Mouse (Mus musculus): ENCODE data around the gene Anapc2. TPM values are rescaled to one million over a fixed set of nuclear protein-coding genes. Genes with fewer than 3 reads are reported as not detected.

Anapc2 gene
- polyA plus RNA-seq (2015; fragmentation: Nextera tagmentation; extraction: Ambion mirVana), result 95.8 and 103 TPM in 2 replicates

DNA sequence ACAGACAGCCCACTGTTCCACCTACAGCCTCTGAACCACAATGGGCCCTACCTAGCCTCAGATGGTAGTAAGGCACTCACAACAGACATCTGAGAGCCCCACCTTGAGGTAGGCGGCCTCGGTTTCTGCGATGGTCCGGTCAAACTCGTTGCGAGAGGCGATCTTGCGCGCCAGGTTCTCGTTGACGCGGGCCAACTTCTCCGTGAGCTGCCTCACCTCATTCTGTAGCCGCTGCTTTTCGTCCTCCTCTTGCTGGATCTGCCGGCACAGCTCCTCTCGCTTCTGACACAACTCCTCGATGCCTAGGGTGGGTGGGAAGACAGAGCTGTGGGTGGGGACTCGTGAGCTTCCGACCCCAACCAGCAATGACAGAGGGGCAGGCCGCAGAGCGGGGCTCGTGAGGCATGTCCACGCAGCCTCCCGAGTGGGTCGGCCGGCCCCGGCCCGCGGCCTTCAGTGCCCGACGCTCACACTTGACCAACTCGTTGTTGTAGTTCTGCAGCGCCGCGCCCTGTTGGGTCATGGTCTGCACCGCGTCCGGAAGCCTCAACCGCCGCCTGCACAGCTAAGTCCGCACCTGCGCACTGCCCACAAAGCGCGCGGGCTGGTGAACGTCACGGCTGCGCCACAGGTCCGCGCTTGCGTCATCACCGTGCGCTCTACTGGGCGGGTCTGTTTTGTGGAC is at the start of gene Anapc2, which contains the start of gene Ssna1:
TSS of gene Anapc2 (plus strand) at position 652 of the 685 bp plus-strand sequence.
TSS of gene Ssna1 (minus strand) at position 612 of the 685 bp plus-strand sequence.
- Histone ChIP-seq H3K4me2 (replicated peaks) (peak within 1 kb of the TSS; percentile 91), H3K27me3 (replicated peaks) (no peaks in the 10 kb centered on the region), H3K4me1 (replicated peaks) (peaks cover 29% of the 10 kb centered on the region), H3K9me3 (no peaks in the 10 kb centered on the region), H3K9ac (peak within 1 kb of the TSS; percentile 85), H3K36me3 (peaks cover 58% of the 10 kb centered on the region), H3K27ac (peak within 1 kb of the TSS; percentile 87), H3K4me3 (replicated peaks) (peak within 1 kb of the TSS; percentile 89)
- under 1% methylated on average over 55 of the region's 55 CpGs for WGBS
- peak; percentile 96 for ATAC-seq

GRCm38 (mm10) chr2:25223681-25224491 is 48.4 kb upstream of the Anapc2 start:
- H3K36me3 ChIP-seq, result no peaks in the 10 kb centered on the region
- no peaks in the 10 kb centered on the region for H3K9me3 ChIP-seq
- peaks cover 12% of the 10 kb centered on the region for H3K4me1 ChIP-seq (replicated peaks)
- no peaks in the 10 kb centered on the region for H3K27me3 ChIP-seq (replicated peaks)
- H3K9ac ChIP-seq, result peak overlapping the region; percentile 91
- 2% methylated on average over 53 of the region's 53 CpGs for WGBS
- H3K4me2 ChIP-seq (replicated peaks), result peak overlapping the region; percentile 79
- H3K4me3 ChIP-seq (replicated peaks), result peak overlapping the region; percentile 96
- ATAC-seq, result peak; percentile 73
- peak overlapping the region; percentile 98 for H3K27ac ChIP-seq

DNA sequence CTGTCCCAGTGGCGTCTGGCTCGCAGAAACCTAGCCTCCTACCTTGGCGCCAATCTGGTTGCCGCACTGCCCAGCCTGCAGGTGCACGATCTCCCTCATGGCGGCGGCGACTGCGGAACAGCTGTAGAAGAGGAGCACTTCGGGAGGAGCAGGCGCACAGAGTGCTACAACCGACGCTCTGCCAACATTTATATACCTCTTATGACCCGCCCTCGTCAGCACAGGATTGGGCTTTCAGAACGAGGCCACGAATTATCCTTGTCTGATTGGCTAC is 47.8 kb upstream of the Anapc2 start, which contains the start of gene Tubb4b:
TSS of gene Tubb4b (minus strand) at position 211 of the 274 bp plus-strand sequence.
- H3K4me1 ChIP-seq (replicated peaks), result peaks cover 17% of the 10 kb centered on the region
- H3K4me3 ChIP-seq (replicated peaks), result peak within 1 kb of the TSS; percentile 96
- ATAC-seq, result no peak
- no peaks in the 10 kb centered on the region for H3K36me3 ChIP-seq
- peak within 1 kb of the TSS; percentile 98 for H3K27ac ChIP-seq
- H3K4me2 ChIP-seq (replicated peaks), result peak within 1 kb of the TSS; percentile 79
- H3K9ac ChIP-seq, result peak within 1 kb of the TSS; percentile 91
- 0% methylated on average over 17 of the region's 17 CpGs for WGBS
- no peaks in the 10 kb centered on the region for H3K9me3 ChIP-seq
- no peaks in the 10 kb centered on the region for H3K27me3 ChIP-seq (replicated peaks)

DNA sequence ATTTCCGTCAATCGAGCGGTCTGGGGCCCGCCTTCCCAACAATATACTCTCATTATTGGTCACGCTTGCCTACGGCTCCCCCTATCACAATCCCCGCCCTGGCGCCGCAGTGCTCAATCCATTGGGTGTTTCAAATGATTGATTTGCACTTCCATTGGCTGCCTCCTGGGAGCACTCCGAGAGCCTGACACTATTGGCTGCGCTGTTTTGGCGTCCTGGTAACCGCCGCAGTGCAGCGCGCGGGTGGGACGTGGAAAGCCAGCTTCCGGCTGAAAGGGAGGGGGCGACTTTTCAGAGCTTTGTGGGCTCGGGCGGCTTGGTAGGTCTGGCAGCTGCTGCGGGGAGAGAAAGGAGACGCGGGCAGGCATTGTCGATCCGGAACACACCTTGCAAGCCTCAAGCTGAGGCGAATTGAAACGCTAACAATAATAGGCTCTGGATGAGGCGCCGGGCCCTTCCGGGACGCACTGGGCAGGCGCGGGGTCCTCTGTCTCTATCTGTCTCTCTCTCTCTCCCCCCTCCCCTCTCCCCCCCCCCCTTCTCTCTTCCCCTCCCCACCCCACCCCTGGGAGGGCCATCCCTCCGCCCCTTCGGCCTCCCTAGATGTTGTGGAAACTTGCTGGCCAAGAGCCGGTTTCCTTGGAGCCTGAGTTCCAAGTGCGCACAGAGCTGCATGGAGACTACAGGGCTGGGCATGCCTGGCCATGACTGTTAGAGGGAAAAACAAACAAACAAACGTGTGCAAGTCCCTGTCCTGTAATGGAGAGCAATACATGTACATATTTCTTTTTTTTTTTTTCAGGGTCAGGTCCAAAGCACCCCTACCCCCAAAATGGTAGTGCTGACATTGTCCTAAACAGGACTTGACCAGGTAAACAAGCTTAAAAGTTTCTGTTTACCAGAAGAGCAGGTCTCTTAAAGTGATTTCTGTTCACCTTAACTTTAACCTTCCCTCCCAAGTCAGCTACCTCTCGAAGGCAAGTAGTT is 47.2 kb upstream of the Anapc2 start:
- no peaks in the 10 kb centered on the region for H3K36me3 ChIP-seq
- peak overlapping the region; percentile 98 for H3K27ac ChIP-seq
- H3K4me1 ChIP-seq (replicated peaks), result peaks cover 17% of the 10 kb centered on the region
- peak overlapping the region; percentile 52 for H3K4me2 ChIP-seq (replicated peaks)
- peak; percentile 95 for ATAC-seq
- H3K4me3 ChIP-seq (replicated peaks), result peak overlapping the region; percentile 96
- no peaks in the 10 kb centered on the region for H3K9me3 ChIP-seq
- no peaks in the 10 kb centered on the region for H3K27me3 ChIP-seq (replicated peaks)
- H3K9ac ChIP-seq, result peak overlapping the region; percentile 58
- WGBS, result 2% methylated on average over 41 of the region's 41 CpGs

- no peak for ATAC-seq
- H3K4me3 ChIP-seq (replicated peaks), result peak overlapping the region; percentile 96; the same call in 1 of the 2 replicates
- peaks cover 17% of the 10 kb centered on the region for H3K4me1 ChIP-seq (replicated peaks)
- peak overlapping the region; percentile 52 for H3K4me2 ChIP-seq (replicated peaks)
- H3K27me3 ChIP-seq (replicated peaks), result 0 out of 2 replicates have a peak, but pooled peaks cover 3% of the 10 kb centered on the region
- no peaks in the 10 kb centered on the region for H3K9me3 ChIP-seq
- H3K9ac ChIP-seq, result peak overlapping the region; percentile 58; the same call in 1 of the 2 replicates
- no peaks in the 10 kb centered on the region for H3K36me3 ChIP-seq
- 76% methylated on average over 8 of the region's 8 CpGs for WGBS
- H3K27ac ChIP-seq, result peak overlapping the region; percentile 98
Measured at GRCm38 (mm10) chr2:25225811-25226379, 46.4 kb upstream of the Anapc2 start.

DNA sequence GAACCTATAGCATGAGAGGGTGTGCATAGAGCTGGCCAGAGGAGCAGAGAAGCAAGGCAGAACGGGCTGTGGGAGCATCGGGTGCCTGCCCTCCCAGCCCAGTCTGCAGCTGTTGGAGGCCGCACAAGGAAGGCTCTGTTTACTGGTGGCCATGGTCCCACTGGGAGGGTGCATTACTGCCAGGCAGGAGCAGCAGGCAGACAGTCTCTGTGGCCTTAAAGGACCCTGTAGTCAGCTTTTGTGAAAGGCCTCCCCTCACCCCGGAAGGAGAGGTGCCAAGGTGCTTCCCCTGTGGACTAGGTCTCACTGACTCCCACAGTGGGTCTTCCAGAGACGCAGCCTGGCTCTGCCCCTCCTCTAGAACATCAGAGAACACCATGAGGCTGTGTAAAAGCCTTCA is 45.4 kb upstream of the Anapc2 start:
- H3K36me3 ChIP-seq, result no peaks in the 10 kb centered on the region
- no peak overlapping the region for H3K4me3 ChIP-seq (replicated peaks)
- no peak for ATAC-seq
- WGBS, result 78% methylated on average over 5 of the region's 5 CpGs
- 0 out of 2 replicates have a peak, but pooled peaks cover 6% of the 10 kb centered on the region for H3K27me3 ChIP-seq (replicated peaks)
- no peak overlapping the region for H3K27ac ChIP-seq
- H3K9ac ChIP-seq, result no peak overlapping the region
- no peak overlapping the region for H3K4me2 ChIP-seq (replicated peaks)
- H3K9me3 ChIP-seq, result no peaks in the 10 kb centered on the region
- peaks cover 16% of the 10 kb centered on the region for H3K4me1 ChIP-seq (replicated peaks)

DNA sequence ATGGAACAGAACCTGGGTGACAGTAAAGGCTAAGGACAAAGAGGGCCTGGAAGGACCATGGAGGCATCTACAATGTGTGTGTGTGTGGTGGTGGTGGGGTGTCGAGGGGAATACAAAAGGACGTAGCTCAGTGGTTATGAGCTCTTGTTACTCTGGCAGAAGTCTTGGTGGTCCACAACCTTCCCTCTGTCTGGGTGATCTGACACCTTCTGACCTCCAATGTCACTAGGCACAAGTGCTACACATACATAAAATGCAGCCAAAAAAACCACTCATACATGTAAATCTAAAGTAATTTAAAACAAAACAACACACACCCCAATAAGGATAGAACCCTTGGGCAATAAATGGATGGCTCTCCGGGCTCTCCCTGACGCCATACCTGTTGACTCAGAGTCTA is 44.9 kb upstream of the Anapc2 start:
- H3K4me2 ChIP-seq (replicated peaks), result no peak overlapping the region
- H3K36me3 ChIP-seq, result no peaks in the 10 kb centered on the region
- peaks cover 15% of the 10 kb centered on the region for H3K4me1 ChIP-seq (replicated peaks)
- 0 out of 2 replicates have a peak, but pooled peaks cover 6% of the 10 kb centered on the region for H3K27me3 ChIP-seq (replicated peaks)
- H3K9me3 ChIP-seq, result no peaks in the 10 kb centered on the region
- WGBS, result 88% methylated on average over 4 of the region's 4 CpGs
- H3K27ac ChIP-seq, result no peak overlapping the region
- no peak overlapping the region for H3K4me3 ChIP-seq (replicated peaks)
- no peak overlapping the region for H3K9ac ChIP-seq
- ATAC-seq, result no peak

- peak overlapping the region; percentile 46 for H3K27ac ChIP-seq
- H3K4me3 ChIP-seq (replicated peaks), result peak overlapping the region; percentile 7; the same call in 1 of the 2 replicates
- H3K4me2 ChIP-seq (replicated peaks), result peak overlapping the region; percentile 50
- no peaks in the 10 kb centered on the region for H3K36me3 ChIP-seq
- no peak overlapping the region for H3K9ac ChIP-seq
- peaks cover 13% of the 10 kb centered on the region for H3K4me1 ChIP-seq (replicated peaks)
- peak; percentile 42 for ATAC-seq
- 2% methylated on average over 7 of the region's 7 CpGs for whole genome bisulfite sequencing
- 0 out of 2 replicates have a peak, but pooled peaks cover 6% of the 10 kb centered on the region for H3K27me3 ChIP-seq (replicated peaks)
- no peaks in the 10 kb centered on the region for H3K9me3 ChIP-seq
Measured at GRCm38 (mm10) chr2:25228431-25228889, 43.8 kb upstream of the Anapc2 start.

GRCm38 (mm10) chr2:25228995-25229530 is 43.2 kb upstream of the Anapc2 start:
- Histone ChIP-seq H3K9ac (peak overlapping the region; percentile 21; the same call in 1 of the 2 replicates), H3K4me3 (replicated peaks) (peak overlapping the region; percentile 7; the same call in 1 of the 2 replicates), H3K4me2 (replicated peaks) (peak overlapping the region; percentile 50), H3K36me3 (no peaks in the 10 kb centered on the region), H3K27me3 (replicated peaks) (0 out of 2 replicates have a peak, but pooled peaks cover 6% of the 10 kb centered on the region), H3K27ac (peak overlapping the region; percentile 46), H3K4me1 (replicated peaks) (peaks cover 11% of the 10 kb centered on the region), H3K9me3 (no peaks in the 10 kb centered on the region)
- ATAC-seq, result no peak
- 64% methylated on average over 6 of the region's 6 CpGs for WGBS

DNA sequence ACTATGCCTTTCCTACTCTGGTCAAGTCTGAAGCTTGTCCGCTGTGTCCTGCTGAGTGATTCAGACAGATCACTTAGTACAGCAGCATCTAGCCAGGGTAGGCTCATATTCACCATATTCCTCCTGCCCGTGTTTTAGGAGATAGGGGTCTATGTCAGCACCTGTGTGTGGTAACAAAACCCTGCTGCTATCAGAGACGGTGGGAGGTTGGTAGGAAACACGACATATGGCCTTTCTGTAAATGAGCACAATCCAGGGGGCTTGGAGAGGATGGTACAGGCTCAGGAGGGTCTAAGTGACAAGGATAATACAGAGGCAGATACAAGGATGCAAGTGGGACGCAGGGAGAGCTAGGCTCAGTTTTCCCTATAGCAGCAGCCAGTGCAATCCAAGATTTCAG is 42.7 kb upstream of the Anapc2 start:
- WGBS, result 83% methylated on average over 5 of the region's 5 CpGs
- ATAC-seq, result no peak

GRCm38 (mm10) chr2:25230581-25230980 is 41.7 kb upstream of the Anapc2 start:
- Histone ChIP-seq H3K27me3 (replicated peaks) (0 out of 2 replicates have a peak, but pooled peaks cover 6% of the 10 kb centered on the region), H3K27ac (no peak overlapping the region), H3K9ac (no peak overlapping the region), H3K4me2 (replicated peaks) (no peak overlapping the region), H3K9me3 (no peaks in the 10 kb centered on the region), H3K4me3 (replicated peaks) (no peak overlapping the region), H3K4me1 (replicated peaks) (peaks cover 11% of the 10 kb centered on the region), H3K36me3 (no peaks in the 10 kb centered on the region)
- no peak for ATAC-seq
- WGBS, result 88% methylated on average over 7 of the region's 7 CpGs

More for the DNA sequence above, 42.7 kb upstream of the Anapc2 start:
- H3K36me3 ChIP-seq, result no peaks in the 10 kb centered on the region
- 0 out of 2 replicates have a peak, but pooled peaks cover 6% of the 10 kb centered on the region for H3K27me3 ChIP-seq (replicated peaks)
- H3K9me3 ChIP-seq, result no peaks in the 10 kb centered on the region
- no peak overlapping the region for H3K27ac ChIP-seq
- peaks cover 11% of the 10 kb centered on the region for H3K4me1 ChIP-seq (replicated peaks)
- H3K9ac ChIP-seq, result no peak overlapping the region
- H3K4me2 ChIP-seq (replicated peaks), result no peak overlapping the region
- H3K4me3 ChIP-seq (replicated peaks), result no peak overlapping the region
